Mouse (Mus musculus): ENCODE measurements around the gene Fzd4. TPM values are rescaled to one million over a fixed set of nuclear protein-coding genes. Genes with fewer than 3 reads are reported as not detected.

The Fzd4 gene
- polyA plus RNA-seq, 1 experiment from 2014 or later: 28.1 TPM

Other genes with a start within 250 kb of the Fzd4 start
- gene Tmem135, start 133 bp upstream of the Fzd4 start, polyA plus RNA-seq (2015; fragmentation: Nextera tagmentation; extraction: Ambion mirVana): 37.6 and 39.9 TPM in 2 replicates
- gene Prss23, start 122.8 kb downstream of the Fzd4 start, polyA plus RNA-seq (2015; fragmentation: Nextera tagmentation; extraction: Ambion mirVana): 93.2 and 105 TPM in 2 replicates
- 18.1 and 20.2 TPM in 2 replicates for gene Me3, start 228.0 kb downstream of the Fzd4 start, polyA plus RNA-seq (2015; fragmentation: Nextera tagmentation; extraction: Ambion mirVana)

All from kidney, embryonic 16.5 days (tissue).